Mouse (Mus musculus): ENCODE measurements around the gene St6galnac5. TPM values are rescaled to one million over a fixed set of nuclear protein-coding genes. Genes with fewer than 3 reads are reported as not detected.

St6galnac5 gene
- total and polyA plus RNA-seq, 2 experiments from 2014 or later: 14.9 to 18.1 TPM

GRCm38 (mm10) chr3:152998901-152999300, 16.9 kb upstream of the St6galnac5 start:
- no peak overlapping the region for H3K9ac ChIP-seq (replicated peaks; ENCODE audit: low read length, poor library complexity, severe bottlenecking)
- no peak overlapping the region for H3K27ac ChIP-seq (ENCODE audit: low read depth, low read length)
- WGBS: 65% methylated on average over 5 of the region's 5 CpGs
- DNase-seq (ENCODE audit: low spot score) (no peak), ATAC-seq (ENCODE audit: low FRiP score) (no peak)
- H3K4me2 ChIP-seq (ENCODE audit: low read depth, low read length, poor library complexity, severe bottlenecking): no peak overlapping the region
- no peaks in the 10 kb centered on the region for H3K27me3 ChIP-seq (ENCODE audit: insufficient read depth, low read length)
- H3K36me3 ChIP-seq (ENCODE audit: insufficient read depth, low read length): no peaks in the 10 kb centered on the region
- no peaks in the 10 kb centered on the region for H3K4me1 ChIP-seq (ENCODE audit: insufficient read depth, low read length)
- no peak overlapping the region for H3K4me3 ChIP-seq (ENCODE audit: low read depth, low read length)
- no peak for TF ChIP-seq CTCF (IDR thresholded peaks at IDR 0.05)
- no peaks in the 10 kb centered on the region for H3K9me3 ChIP-seq (ENCODE audit: low read length)

- Histone ChIP-seq H3K4me2 (ENCODE audit: low read depth, low read length, poor library complexity, severe bottlenecking) (no peak overlapping the region), H3K9ac (replicated peaks; ENCODE audit: low read length, poor library complexity, severe bottlenecking) (no peak overlapping the region), H3K4me1 (ENCODE audit: insufficient read depth, low read length) (no peaks in the 10 kb centered on the region), H3K27me3 (ENCODE audit: insufficient read depth, low read length) (no peaks in the 10 kb centered on the region), H3K9me3 (ENCODE audit: low read length) (no peaks in the 10 kb centered on the region), H3K27ac (ENCODE audit: low read depth, low read length) (no peak overlapping the region), H3K36me3 (ENCODE audit: insufficient read depth, low read length) (no peaks in the 10 kb centered on the region), H3K4me3 (ENCODE audit: low read depth, low read length) (no peak overlapping the region)
- no peak for ATAC-seq (ENCODE audit: low FRiP score)
- DNase-seq (ENCODE audit: low spot score): no peak
- TF ChIP-seq CTCF (IDR thresholded peaks at IDR 0.05): no peak
- 57% methylated on average over 5 of the region's 5 CpGs for WGBS
Measured at GRCm38 (mm10) chr3:152998106-152998505, 16.1 kb upstream of the St6galnac5 start.

DNA sequence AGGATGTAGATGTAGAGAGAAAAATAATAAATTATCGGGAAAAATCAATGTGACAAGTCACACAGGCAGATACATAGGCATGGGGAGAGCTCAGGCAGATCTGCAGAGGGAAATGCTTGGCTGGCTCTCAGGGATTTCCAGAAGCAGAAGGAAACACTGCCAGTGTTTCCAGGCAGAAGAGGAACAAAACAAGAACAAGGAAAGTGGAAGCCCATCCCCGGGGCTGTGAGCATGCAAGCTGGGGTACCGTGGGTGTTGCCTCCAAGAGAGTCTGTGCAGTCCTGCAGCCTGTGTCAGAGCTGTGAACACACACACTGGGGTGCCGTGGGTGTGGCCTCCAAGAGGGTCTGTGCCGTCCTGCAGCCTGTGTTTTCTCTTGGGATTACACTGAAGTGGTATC, 11.6 kb upstream of the St6galnac5 start:
- no peaks in the 10 kb centered on the region for H3K36me3 ChIP-seq (ENCODE audit: insufficient read depth, low read length)
- DNase-seq (ENCODE audit: low spot score) (no peak), ATAC-seq (ENCODE audit: low FRiP score) (no peak)
- 74% methylated on average over 5 of the region's 5 CpGs for WGBS
- no peaks in the 10 kb centered on the region for H3K4me1 ChIP-seq (ENCODE audit: insufficient read depth, low read length)
- no peaks in the 10 kb centered on the region for H3K27me3 ChIP-seq (ENCODE audit: insufficient read depth, low read length)
- no peak overlapping the region for H3K4me2 ChIP-seq (ENCODE audit: low read depth, low read length, poor library complexity, severe bottlenecking)
- H3K4me3 ChIP-seq (ENCODE audit: low read depth, low read length): no peak overlapping the region
- no peak overlapping the region for H3K9ac ChIP-seq (replicated peaks; ENCODE audit: low read length, poor library complexity, severe bottlenecking)
- TF ChIP-seq CTCF (IDR thresholded peaks at IDR 0.05): no peak
- no peak overlapping the region for H3K27ac ChIP-seq (ENCODE audit: low read depth, low read length)
- no peaks in the 10 kb centered on the region for H3K9me3 ChIP-seq (ENCODE audit: low read length)

DNA sequence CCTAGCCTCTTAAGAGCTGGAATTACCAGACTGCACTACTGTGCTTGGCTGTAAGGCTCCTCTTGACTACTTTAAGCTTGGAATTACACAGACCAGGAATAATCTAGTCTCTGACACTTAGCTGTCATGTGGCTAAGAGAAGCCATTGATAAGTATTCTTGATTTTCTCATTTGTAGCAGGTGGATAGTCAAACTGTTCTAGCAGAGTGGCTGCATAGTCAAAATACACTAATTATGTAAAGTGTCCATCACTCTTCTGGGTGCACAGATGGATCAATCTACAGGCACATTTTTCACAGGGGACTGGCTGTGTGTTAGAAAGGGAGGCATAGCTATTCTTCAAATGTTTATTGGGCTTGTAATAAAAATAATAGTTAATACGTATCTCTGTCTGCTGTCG, 8.7 kb upstream of the St6galnac5 start:
- Histone ChIP-seq H3K9me3 (ENCODE audit: low read length) (no peaks in the 10 kb centered on the region), H3K9ac (replicated peaks; ENCODE audit: low read length, poor library complexity, severe bottlenecking) (no peak overlapping the region), H3K27me3 (ENCODE audit: insufficient read depth, low read length) (no peaks in the 10 kb centered on the region), H3K36me3 (ENCODE audit: insufficient read depth, low read length) (no peaks in the 10 kb centered on the region), H3K4me1 (ENCODE audit: insufficient read depth, low read length) (no peaks in the 10 kb centered on the region), H3K4me3 (ENCODE audit: low read depth, low read length) (no peak overlapping the region), H3K27ac (ENCODE audit: low read depth, low read length) (no peak overlapping the region), H3K4me2 (ENCODE audit: low read depth, low read length, poor library complexity, severe bottlenecking) (no peak overlapping the region)
- no peak for TF ChIP-seq CTCF (IDR thresholded peaks at IDR 0.05)
- WGBS: 91% methylated on average over 2 of the region's 2 CpGs
- DNase-seq (ENCODE audit: low spot score): no peak
- no peak for ATAC-seq (ENCODE audit: low FRiP score)

- no peaks in the 10 kb centered on the region for H3K4me1 ChIP-seq (ENCODE audit: insufficient read depth, low read length)
- peak; percentile 41 for DNase-seq (ENCODE audit: low spot score)
- no peaks in the 10 kb centered on the region for H3K36me3 ChIP-seq (ENCODE audit: insufficient read depth, low read length)
- peak overlapping the region; percentile 55 for H3K27ac ChIP-seq (ENCODE audit: low read depth, low read length)
- peak overlapping the region; percentile 61 for H3K4me3 ChIP-seq (ENCODE audit: low read depth, low read length)
- WGBS: under 1% methylated on average over 47 of the region's 47 CpGs
- ATAC-seq (ENCODE audit: low FRiP score): peak; percentile 72
- peak overlapping the region; percentile 78 for H3K4me2 ChIP-seq (ENCODE audit: low read depth, low read length, poor library complexity, severe bottlenecking)
- no peaks in the 10 kb centered on the region; the same call in 1 of the 2 replicates for H3K27me3 ChIP-seq (ENCODE audit: insufficient read depth, low read length)
- TF ChIP-seq CTCF (IDR thresholded peaks at IDR 0.05): peak; percentile 44
- no peaks in the 10 kb centered on the region for H3K9me3 ChIP-seq (ENCODE audit: low read length)
- H3K9ac ChIP-seq (replicated peaks; ENCODE audit: low read length, poor library complexity, severe bottlenecking): peak overlapping the region; percentile 63
Measured at GRCm38 (mm10) chr3:152980978-152981974, 770 bp downstream of the St6galnac5 start.

DNA sequence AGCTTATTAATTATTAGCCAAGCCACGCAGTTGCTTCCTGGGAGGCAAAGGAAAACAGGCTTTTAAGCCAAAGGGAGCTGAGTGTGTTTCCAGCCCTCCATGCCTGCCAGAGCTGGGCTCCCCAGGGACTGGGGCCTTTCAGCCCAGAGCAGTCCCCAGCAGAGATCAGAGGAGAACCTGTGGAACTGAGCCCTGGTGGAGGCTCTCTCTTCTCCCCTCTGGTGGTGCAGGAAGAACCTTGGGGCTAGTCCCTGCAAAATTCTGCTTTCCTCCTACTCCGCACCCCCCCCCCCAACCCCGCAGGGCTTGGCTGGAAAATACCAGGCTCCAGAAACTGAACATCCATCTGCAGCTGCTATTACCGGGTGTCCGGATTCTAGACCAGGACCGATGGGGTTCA, 1.6 kb downstream of the St6galnac5 start:
- Histone ChIP-seq H3K4me1 (ENCODE audit: insufficient read depth, low read length) (no peaks in the 10 kb centered on the region), H3K4me2 (ENCODE audit: low read depth, low read length, poor library complexity, severe bottlenecking) (peak overlapping the region; percentile 78), H3K36me3 (ENCODE audit: insufficient read depth, low read length) (no peaks in the 10 kb centered on the region), H3K27ac (ENCODE audit: low read depth, low read length) (no peak overlapping the region), H3K27me3 (ENCODE audit: insufficient read depth, low read length) (no peaks in the 10 kb centered on the region; the same call in 1 of the 2 replicates), H3K9me3 (ENCODE audit: low read length) (no peaks in the 10 kb centered on the region), H3K9ac (replicated peaks; ENCODE audit: low read length, poor library complexity, severe bottlenecking) (peak overlapping the region; percentile 63), H3K4me3 (ENCODE audit: low read depth, low read length) (peak overlapping the region; percentile 61)
- TF ChIP-seq CTCF (IDR thresholded peaks at IDR 0.05): peak; percentile 41
- DNase-seq (ENCODE audit: low spot score) (peak; percentile 50), ATAC-seq (ENCODE audit: low FRiP score) (peak; percentile 60; the same call in 1 of the 2 replicates)
- 9% methylated on average over 6 of the region's 6 CpGs for WGBS

Data from midbrain, postnatal 0 days (tissue).